9 mouse cellular contexts compared by ENCODE assay signal in genomic region chr6:149100174-149101075, GRCm38 (mm10). TPM values are rescaled to one million over a fixed set of nuclear protein-coding genes. Genes with fewer than 3 reads are reported as not detected.
DNase-seq lines count a peak whose midpoint lies in the region; ATAC-seq lines count a peak whose summit lies in the region.
"Had no signal": no experiment of that assay in that cellular context is flagged by ENCODE, and none has a peak within 500 bp of the region (broad histone marks: within the 10 kb centered on the region; RNA-seq: fewer than 3 reads in every experiment).

No protein-coding gene starts in this region.

- H3K4me2 ChIP-seq in hindbrain, embryonic 12.5 days (replicated peaks) = peak overlapping the region; percentile 66
- peak overlapping the region; percentile 85 for H3K4me2 ChIP-seq in lung, embryonic 16.5 days (ENCODE audit: low read depth, low read length)

- peaks cover 5% of the 10 kb centered on the region; the same call in 1 of the 2 replicates for H3K4me1 ChIP-seq in hindbrain, embryonic 12.5 days
- peaks cover 3% of the 10 kb centered on the region; the same call in 1 of the 2 replicates for H3K4me1 ChIP-seq in lung, embryonic 16.5 days (replicated peaks; ENCODE audit: control insufficient read depth, insufficient read depth, low read length)

- ATAC-seq in hindbrain, embryonic 12.5 days (ENCODE audit: low FRiP score) = peak; percentile 77
- ATAC-seq in lung, embryonic 16.5 days (ENCODE audit: low read depth) = peak; percentile 45

- H3K27ac ChIP-seq in hindbrain, embryonic 12.5 days = peak overlapping the region; percentile 98
- peak overlapping the region; percentile 78 for H3K27ac ChIP-seq in lung, embryonic 16.5 days (ENCODE audit: low read length)

- 1% methylated on average over 52 of the region's 52 CpGs for WGBS in hindbrain, embryonic 12.5 days
- WGBS in lung, embryonic 16.5 days = 1% methylated on average over 52 of the region's 52 CpGs

- peak; percentile 26 for DNase-seq in NIH3T3 (ENCODE audit: low read depth)
- DNase-seq in cerebellum, postnatal 14 days = peak; percentile 75 to 79
- DNase-seq in frontal cortex, postnatal 25 days (ENCODE audit: low spot score in 2 of 2) = peak; percentile 41 to 57
- DNase-seq in layer of hippocampus, postnatal 14 days (ENCODE audit: low spot score in 2 of 2) = peak; percentile 59 to 75
- DNase-seq in ovary, postnatal 10 days (ENCODE audit: low spot score) = peak; percentile 50
- DNase-seq in thymus, postnatal 4 days = peak; percentile 33

- H3K9me3 ChIP-seq in hindbrain, embryonic 12.5 days (replicated peaks) = no peaks in the 10 kb centered on the region
- H3K9me3 ChIP-seq in lung, embryonic 16.5 days (ENCODE audit: control insufficient read depth, low read length) = no peaks in the 10 kb centered on the region

- no peaks in the 10 kb centered on the region for H3K36me3 ChIP-seq in hindbrain, embryonic 12.5 days
- no peaks in the 10 kb centered on the region for H3K36me3 ChIP-seq in lung, embryonic 16.5 days (ENCODE audit: control insufficient read depth, insufficient read depth, low read length)

- H3K4me3 ChIP-seq in hindbrain, embryonic 12.5 days = peak overlapping the region; percentile 74
- peak overlapping the region; percentile 89 for H3K4me3 ChIP-seq in lung, embryonic 16.5 days (ENCODE audit: low read length)

- peak overlapping the region; percentile 92 for H3K9ac ChIP-seq in hindbrain, embryonic 12.5 days
- H3K9ac ChIP-seq in lung, embryonic 16.5 days (ENCODE audit: low read length) = peak overlapping the region; percentile 93

- H3K27me3 ChIP-seq in hindbrain, embryonic 12.5 days = no peaks in the 10 kb centered on the region
- no peaks in the 10 kb centered on the region for H3K27me3 ChIP-seq in lung, embryonic 16.5 days (ENCODE audit: control insufficient read depth, insufficient read depth, low read depth, low read length)

RNA-seq across cellular contexts. Expression of gene Dennd5b, which starts 1.1 kb away (rescaled TPM):
- polyA plus RNA-seq in hindbrain, embryonic 12.5 days (2016; fragmentation: Nextera tagmentation; extraction: Ambion mirVana) = 19.1 and 20.2 TPM in 2 replicates
- 10 to 100 TPM; 37.6 to 43.7 TPM for total RNA-seq in layer of hippocampus, postnatal 14 days (2021)
- polyA plus RNA-seq in lung, embryonic 16.5 days (2015; fragmentation: Nextera tagmentation; extraction: Ambion mirVana) = 5.2 and 5.3 TPM in 2 replicates

RNA-seq across cellular contexts. Expression of gene Gm10203, which starts 29.5 kb away (rescaled TPM):
- not detected in 2 replicates for polyA plus RNA-seq in hindbrain, embryonic 12.5 days (2016; fragmentation: Nextera tagmentation; extraction: Ambion mirVana)
- total RNA-seq in layer of hippocampus, postnatal 14 days (2021) = not detected
- not detected in 2 replicates for polyA plus RNA-seq in lung, embryonic 16.5 days (2015; fragmentation: Nextera tagmentation; extraction: Ambion mirVana)
- polyA plus RNA-seq: large intestine, adult 2 months had no signal

RNA-seq across cellular contexts. Expression of gene Etfbkmt, which starts 39.2 kb away (rescaled TPM):
- 8.5 and 8.8 TPM in 2 replicates for polyA plus RNA-seq in hindbrain, embryonic 12.5 days (2016; fragmentation: Nextera tagmentation; extraction: Ambion mirVana)
- total RNA-seq in layer of hippocampus, postnatal 14 days (2021) = 1 to 10 TPM; 2.9 to 3.0 TPM
- 17.3 and 18.5 TPM in 2 replicates for polyA plus RNA-seq in lung, embryonic 16.5 days (2015; fragmentation: Nextera tagmentation; extraction: Ambion mirVana)

Comparison
In these comparisons a context has a peak if more than half of its experiments do, and no peak if none do; other contexts are left out.
1. Peak in every context shown above with its lines: DNase-seq, ATAC-seq, H3K4me3 ChIP-seq and H3K27ac ChIP-seq.
2. DNase-seq: peak in every context shown above with its lines; median percentile 77 in cerebellum, postnatal 14 days; 67 in layer of hippocampus, postnatal 14 days; 50 in ovary, postnatal 10 days; 49 in frontal cortex, postnatal 25 days; 33 in thymus, postnatal 4 days; 26 in NIH3T3.